Mouse (Mus musculus): Measurements from ENCODE around the gene Yaf2.

DNA sequence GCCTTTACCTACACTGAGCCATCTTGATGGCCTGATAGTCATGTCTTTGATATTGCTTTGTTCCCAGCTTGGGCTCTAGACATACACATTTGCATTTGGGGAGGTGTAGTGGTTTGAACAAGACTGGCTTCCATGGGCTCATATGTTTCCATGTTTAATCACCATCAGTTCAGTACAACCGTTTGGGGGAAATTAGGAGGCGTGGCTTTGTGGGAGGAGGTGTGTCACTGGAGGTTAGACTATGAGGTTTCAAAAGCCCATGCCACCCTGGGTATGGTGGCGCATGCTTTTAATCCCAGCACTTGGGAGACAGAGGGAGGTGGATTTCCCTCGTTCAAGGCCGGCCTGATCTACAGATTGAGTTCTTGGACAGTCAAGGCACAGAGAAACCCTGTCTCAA, 39.0 kb upstream of the Yaf2 start:
- TF ChIP-seq GATA1 (IDR thresholded peaks at IDR 0.05; ENCODE audit: borderline replicate concordance, low read length): no peak
- no peak for TF ChIP-seq CTCF (IDR thresholded peaks at IDR 0.05; ENCODE audit: low read depth, low read length)
- TF ChIP-seq GATA2 (IDR thresholded peaks at IDR 0.05; ENCODE audit: borderline replicate concordance, low read depth, low read length): no peak
- TF ChIP-seq TAL1 (conservative IDR thresholded peaks at IDR 0.05; ENCODE audit: low read depth, low read length): no peak
- TF ChIP-seq POLR2AphosphoS5 (IDR thresholded peaks at IDR 0.05; ENCODE audit: insufficient replicate concordance, low read depth, low read length): no peak

All from G1E (cell line).